Mouse (Mus musculus) liver, postnatal 0 days (tissue): Measurements from ENCODE around the gene Asap2.

Experiments used
- CTCF ChIP-seq: sonication (generic); IDR thresholded peaks from 2 replicates; pipeline ENCODE4 v1.5.1; 2016; ENCODE audit warnings: antibody characterized with exemption, low read depth
- EP300 ChIP-seq: IDR thresholded peaks from 2 replicates; pipeline ENCODE4 v1.6.1; 2016; ENCODE audit warnings: antibody characterized with exemption, low read depth, mild to moderate bottlenecking

- TF ChIP-seq CTCF: no peak
- TF ChIP-seq EP300: no peak
Measured at GRCm38 (mm10) chr12:21209273-21209672, 219.0 kb downstream of the Asap2 start.
